Mouse (Mus musculus) spleen, adult 2 months (tissue): ENCODE data around the gene Rab11a.

ENCODE experiments used
- CTCF ChIP-seq: fragments of 200-500 bp; IDR thresholded peaks from 2 replicates; pipeline ENCODE4 v1.5.1; 2011; ENCODE audit warnings: mild to moderate bottlenecking, inconsistent platforms; ENCODE audit not compliant: insufficient read depth, insufficient read length, insufficient replicate concordance; ENCODE audit errors: extremely low read depth
- POLR2A ChIP-seq: fragments of 200-500 bp; IDR thresholded peaks from 2 replicates; pipeline ENCODE4 v1.6.1; 2011; ENCODE audit warnings: low read depth, low read length, inconsistent platforms

GRCm38 (mm10) chr9:64774411-64774811 is 36.9 kb upstream of the Rab11a start:
- TF ChIP-seq CTCF (no peak), POLR2A (no peak)
